Mouse (Mus musculus) common myeloid progenitor, adult 5-6 weeks (primary cell): ENCODE data around the gene Brs3. TPM values are rescaled to one million over a fixed set of nuclear protein-coding genes. Genes with fewer than 3 reads are reported as not detected.

ENCODE experiments used
- ATAC-seq: replicated peaks from 2 replicates; pipeline ENCODE4 v1.8.0; 2016; ENCODE audit warnings: low read depth, mild to moderate bottlenecking, moderate TSS enrichment, inconsistent platforms; ENCODE audit not compliant: poor library complexity, severe bottlenecking
- total RNA-seq: library from RNA; stranded (forward); fragments of 200-1000, 187-1606 nt; gene quantifications from 2 replicates; pipeline ENCODE4 v1.2.3, GENCODE M21; 2017

Brs3 gene
- total RNA-seq: not detected in 2 replicates

DNA sequence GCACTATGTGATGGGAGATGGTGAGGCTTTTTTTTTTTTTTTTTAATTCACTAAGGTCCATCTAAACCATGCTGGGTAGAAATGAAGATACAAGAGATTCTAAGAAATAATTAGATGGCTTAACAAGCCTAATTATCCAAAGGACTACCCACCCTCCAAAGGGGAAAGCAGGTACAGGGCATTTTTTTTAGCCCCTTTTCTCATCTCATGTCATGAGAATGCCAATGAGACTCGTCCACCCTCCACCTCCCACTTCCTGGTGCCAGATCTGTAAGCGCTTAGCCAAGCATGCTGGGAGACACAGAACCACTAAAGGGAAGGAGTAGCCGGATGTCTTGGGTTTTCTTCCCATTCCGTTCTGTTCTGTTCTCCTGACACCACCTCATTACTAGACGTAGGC is at the start of gene Brs3:
Gene Brs3, plus strand, starts transcription at position 301 of the 400 bp plus-strand sequence.
- ATAC-seq: no peak

DNA sequence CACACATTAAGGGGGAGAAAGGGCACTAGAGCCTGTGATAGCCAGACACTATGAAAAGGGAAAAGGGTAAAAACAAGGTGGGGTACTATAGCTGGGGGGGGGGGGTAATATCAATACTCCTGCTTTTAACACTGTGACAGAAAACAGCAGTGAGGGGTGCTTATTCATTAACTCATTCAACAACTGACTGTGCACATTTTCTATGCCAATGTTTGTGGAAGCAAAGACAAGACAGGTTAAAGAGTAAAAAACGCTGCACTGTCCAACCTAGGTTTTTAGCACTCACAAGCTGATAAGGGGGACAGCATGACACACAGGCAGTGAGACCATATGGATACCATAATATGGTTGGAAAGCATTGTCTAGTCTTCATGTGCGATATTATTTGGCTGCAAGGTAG is 30.0 kb upstream of the Brs3 start:
- no peak for ATAC-seq

DNA sequence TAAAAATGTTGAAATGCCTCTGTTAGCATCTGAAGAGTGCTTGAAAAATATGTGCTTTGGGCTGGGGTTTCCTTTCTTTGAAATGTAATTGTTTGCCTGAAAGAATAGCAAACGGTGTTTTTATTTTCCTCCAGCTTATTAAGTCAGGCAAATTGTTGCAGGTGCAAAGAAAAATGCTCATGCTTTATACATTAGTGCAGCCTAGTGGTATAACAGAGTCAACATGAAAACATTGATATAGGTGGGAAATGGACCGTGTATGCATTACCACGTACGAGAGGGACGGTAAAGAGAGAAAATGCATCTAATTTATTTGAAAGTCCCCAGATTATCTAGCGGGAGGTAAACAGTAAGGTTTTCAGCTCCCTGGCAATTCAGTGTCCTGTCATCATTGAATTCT is 995 bp downstream of the Brs3 start:
- ATAC-seq: no peak

DNA sequence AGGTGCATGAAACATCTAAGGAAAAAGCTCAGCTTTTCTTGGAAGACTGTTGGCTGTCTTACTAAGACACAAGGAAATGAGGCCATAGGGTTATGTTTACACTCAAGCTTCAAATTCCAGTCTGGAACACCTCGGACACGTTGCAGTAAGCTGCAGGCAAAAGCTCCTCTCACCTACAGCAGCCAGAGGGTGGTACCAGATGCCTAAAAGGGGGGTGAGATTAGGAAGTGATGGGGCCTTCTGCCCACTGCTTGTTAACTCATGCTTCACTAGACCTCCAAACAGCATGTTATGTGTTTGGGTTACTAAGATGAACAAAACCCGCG is 9.9 kb downstream of the Brs3 start:
- ATAC-seq: peak; percentile 46; the same call in 1 of the 2 replicates

DNA sequence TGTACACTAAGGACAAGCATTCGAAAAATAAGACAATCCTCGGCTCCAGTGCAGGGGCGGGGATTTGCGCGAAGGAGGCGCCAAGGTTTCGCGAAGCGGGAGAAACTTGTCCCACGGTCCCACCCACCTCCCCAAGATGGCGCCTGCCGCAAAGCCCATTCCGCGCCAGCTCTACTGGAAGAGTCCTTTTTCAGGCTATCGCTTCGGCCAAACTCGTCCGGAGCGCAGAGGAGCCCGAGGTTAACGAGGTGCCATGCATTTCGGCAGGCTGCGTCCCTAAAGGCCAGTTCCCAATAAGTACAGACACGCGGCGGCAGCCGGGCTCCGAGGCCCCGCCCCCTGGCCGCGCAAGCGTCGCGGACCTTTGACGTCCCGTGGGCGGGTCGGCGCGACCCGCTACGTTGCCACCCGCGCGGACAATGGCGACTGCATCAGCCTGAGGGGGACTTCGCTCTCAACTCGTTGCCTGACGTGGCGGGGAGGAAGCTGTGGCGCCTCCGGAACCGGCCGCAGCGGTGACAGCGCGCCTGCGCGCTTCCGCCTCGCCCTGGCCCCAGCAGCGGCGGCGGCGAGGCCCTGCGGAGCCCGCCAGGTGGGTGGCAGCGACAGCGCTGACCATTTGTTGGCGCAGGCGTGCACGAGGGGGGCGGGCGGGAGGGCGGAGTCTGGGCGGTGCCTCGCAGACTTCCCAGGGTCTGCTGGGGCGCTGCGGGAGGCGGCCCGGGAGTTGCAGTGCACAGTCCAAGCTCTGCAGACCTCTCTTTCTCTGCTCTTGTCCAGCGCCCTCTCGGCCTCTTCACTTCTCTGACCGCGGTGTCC is 10.5 kb downstream of the Brs3 start, which contains the start of gene Htatsf1:
Gene Htatsf1, plus strand, starts transcription at position 410 of the 819 bp plus-strand sequence.
- ATAC-seq: peak; percentile 92

DNA sequence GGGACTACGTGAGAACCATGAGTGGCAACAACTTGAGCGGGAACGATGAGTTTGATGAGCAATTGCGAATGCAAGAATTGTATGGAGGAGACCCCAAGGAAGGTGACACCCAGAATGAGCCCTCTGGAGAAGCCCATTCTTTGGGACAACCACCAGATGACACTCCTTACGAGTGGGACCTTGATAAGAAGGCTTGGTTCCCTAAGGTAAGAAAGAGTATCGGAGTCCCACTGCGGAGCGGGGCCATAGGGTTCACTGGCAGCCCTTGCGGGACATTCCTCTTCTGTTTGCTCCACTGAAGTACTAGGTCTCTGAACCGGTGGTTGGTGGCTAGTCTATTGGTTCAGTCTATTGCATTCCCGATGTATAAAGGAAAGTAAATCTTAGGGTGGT is 11.1 kb downstream of the Brs3 start:
- ATAC-seq: peak; percentile 6; the same call in 1 of the 2 replicates

DNA sequence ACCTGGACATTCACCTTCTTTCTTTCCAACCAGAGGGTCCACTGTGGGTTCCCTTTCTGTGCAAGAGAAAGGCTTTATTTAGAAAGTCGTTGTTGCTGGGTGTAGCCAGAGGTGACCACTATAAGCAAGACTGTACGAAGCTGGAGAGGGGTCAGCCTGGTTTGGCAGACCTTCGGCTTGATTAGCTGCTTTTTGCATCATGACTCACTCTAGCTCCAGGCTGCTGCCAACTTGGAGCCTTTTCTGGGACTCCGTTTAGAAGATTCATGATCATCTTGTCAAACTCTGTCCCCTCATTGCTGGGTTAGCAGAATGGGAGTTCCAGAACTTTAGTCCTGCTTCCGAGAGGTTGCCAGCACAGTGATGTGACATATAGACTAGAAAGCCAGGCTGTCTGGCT is 38.6 kb downstream of the Brs3 start:
- no peak for ATAC-seq

DNA sequence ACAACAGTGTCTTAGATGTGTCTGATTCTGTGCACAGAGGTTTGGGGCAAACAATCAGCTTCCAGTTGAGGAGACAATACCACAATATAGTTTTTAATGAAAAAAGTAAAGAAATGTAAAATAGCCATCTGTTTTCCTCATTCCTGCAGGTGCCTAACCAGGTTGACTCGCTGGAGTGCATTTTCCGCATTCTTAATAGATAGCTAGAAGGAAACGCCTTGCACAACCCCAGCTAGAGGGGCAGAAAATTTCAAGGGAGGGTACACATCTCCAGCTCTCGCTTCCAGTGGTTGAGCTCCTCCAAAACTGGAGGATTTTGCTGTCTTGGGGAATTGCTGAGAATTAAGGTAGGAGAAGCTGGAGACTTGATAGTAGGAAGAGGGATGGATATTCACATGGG is 44.9 kb downstream of the Brs3 start, which contains the start of gene Vgll1:
Gene Vgll1, plus strand, starts transcription at position 301 of the 400 bp plus-strand sequence.
- no peak for ATAC-seq

Other genes with a start within 250 kb of the Brs3 start
- 5.2 and 7.5 TPM in 2 replicates for gene Map7d3, start 220.7 kb upstream of the Brs3 start, total RNA-seq
- not detected in 2 replicates for gene Adgrg4, start 172.9 kb upstream of the Brs3 start, total RNA-seq
- 92.6 and 95.2 TPM in 2 replicates for gene Htatsf1, start 10.5 kb downstream of the Brs3 start, total RNA-seq
- not detected in 2 replicates for gene Vgll1, start 45.0 kb downstream of the Brs3 start, total RNA-seq
- gene Cd40lg, start 169.1 kb downstream of the Brs3 start, total RNA-seq: not detected in 2 replicates